Mouse (Mus musculus) lung, postnatal 10 days (tissue): ENCODE measurements around the gene Slc7a9.

Experiments used
- DNase-seq: peaks from one replicate; pipeline ENCODE4 v3.0.0; 2021

Gene Slc7a9

GRCm38 (mm10) chr7:35447996-35448846 lies at the start of gene Slc7a9:
Gene Slc7a9, plus strand, starts transcription at chr7:35448796.
- DNase-seq = no peak

GRCm38 (mm10) chr7:35401169-35401568 lies 47.4 kb upstream of the Slc7a9 start:
- no peak for DNase-seq

DNA sequence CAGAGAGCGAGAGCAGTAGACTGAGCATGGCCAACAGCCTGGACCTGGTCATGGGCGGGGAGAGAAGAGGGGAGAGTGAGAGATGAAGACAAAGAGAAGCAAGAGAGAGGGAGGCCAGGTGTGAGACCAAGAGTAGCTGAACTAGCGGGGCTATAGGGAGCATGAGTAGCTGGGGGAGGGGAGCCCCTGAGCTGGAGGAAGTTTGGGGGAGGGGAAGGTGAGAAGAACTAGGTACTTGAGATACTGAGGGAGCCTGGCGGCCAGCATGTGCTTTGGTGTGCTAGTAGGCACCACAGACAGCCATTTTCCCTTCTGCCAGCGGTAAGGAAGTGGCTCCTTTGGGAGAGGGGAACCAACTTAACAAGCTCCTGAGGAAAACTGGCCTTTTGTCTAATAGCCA lies 33.4 kb upstream of the Slc7a9 start:
- DNase-seq = no peak

- DNase-seq = no peak
Measured at GRCm38 (mm10) chr7:35415801-35416653, 32.6 kb upstream of the Slc7a9 start.

- DNase-seq = no peak
Measured at GRCm38 (mm10) chr7:35416654-35416948, 32.0 kb upstream of the Slc7a9 start.

- no peak for DNase-seq
Measured at GRCm38 (mm10) chr7:35423071-35423470, 25.5 kb upstream of the Slc7a9 start.

- DNase-seq = no peak
Measured at GRCm38 (mm10) chr7:35428146-35428545, 20.4 kb upstream of the Slc7a9 start.

DNA sequence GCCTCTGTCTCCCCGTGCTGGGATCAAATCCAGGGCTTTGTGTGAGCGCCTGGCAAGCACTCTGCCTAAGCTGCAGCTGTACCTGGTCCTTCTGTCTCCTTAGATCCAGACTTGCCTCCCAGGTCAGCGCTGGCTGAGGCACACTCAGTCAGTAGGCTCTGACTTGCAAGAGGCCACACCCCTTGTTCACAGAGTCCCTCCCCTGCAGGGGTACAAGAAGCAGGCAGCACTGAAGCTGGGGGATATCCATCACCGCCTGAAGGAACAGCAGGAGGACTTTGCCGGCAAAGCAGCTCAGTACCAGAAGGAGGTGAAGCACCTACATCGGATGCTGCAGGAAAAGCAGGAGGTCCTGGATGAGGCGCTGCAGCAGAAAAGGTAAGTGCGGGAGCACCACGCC lies 13.3 kb upstream of the Slc7a9 start:
- DNase-seq = no peak

- no peak for DNase-seq
Measured at GRCm38 (mm10) chr7:35447501-35447900, 1.1 kb upstream of the Slc7a9 start.

GRCm38 (mm10) chr7:35448867-35449266 lies 271 bp downstream of the Slc7a9 start:
- no peak for DNase-seq

GRCm38 (mm10) chr7:35456091-35456814 lies 7.7 kb downstream of the Slc7a9 start:
- no peak for DNase-seq

DNA sequence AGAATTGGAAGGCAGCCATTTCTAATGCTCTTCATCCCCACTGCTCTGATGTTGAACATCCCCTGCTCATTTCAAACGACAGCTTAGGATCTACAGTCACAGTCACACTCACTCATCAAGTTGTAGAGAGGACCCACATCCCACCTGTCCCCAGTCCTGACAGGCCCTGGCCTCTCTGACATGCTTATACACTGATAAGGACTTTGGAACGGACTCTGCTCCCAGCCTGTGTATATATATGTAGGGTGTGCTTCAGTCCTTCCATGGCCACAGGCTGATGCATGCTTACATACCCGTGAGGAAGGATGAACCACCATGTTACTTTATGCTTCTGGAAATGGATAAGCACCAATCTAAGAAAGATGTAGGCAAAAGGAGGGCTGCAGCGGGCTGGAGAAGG lies 12.4 kb downstream of the Slc7a9 start:
- no peak for DNase-seq

DNA sequence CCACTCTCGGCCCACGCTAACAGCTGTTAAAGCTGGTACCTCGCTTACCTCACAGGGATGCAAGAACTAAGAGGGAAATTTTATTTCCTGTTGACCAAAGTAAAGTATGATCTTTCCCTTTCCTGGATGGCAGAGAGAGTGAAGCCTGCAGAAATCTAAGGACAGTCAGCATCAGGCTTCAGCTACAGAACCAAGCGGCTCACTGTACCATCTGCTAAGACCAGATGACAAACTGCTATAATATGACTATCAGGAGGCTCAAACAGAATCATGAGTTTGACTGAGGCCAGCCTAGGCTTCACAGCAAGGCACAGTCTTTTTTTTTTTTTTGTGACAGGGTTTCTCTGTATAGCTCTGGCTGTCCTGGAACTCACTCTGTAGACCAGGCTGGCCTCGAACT lies 16.4 kb downstream of the Slc7a9 start:
- DNase-seq = no peak

GRCm38 (mm10) chr7:35467856-35468255 lies 19.3 kb downstream of the Slc7a9 start:
- DNase-seq = no peak

- no peak for DNase-seq
Measured at GRCm38 (mm10) chr7:35470794-35471193, 22.2 kb downstream of the Slc7a9 start.

- no peak for DNase-seq
Measured at GRCm38 (mm10) chr7:35476457-35476856, 27.9 kb downstream of the Slc7a9 start.

- no peak for DNase-seq
Measured at GRCm38 (mm10) chr7:35485126-35485525, 36.5 kb downstream of the Slc7a9 start.

DNA sequence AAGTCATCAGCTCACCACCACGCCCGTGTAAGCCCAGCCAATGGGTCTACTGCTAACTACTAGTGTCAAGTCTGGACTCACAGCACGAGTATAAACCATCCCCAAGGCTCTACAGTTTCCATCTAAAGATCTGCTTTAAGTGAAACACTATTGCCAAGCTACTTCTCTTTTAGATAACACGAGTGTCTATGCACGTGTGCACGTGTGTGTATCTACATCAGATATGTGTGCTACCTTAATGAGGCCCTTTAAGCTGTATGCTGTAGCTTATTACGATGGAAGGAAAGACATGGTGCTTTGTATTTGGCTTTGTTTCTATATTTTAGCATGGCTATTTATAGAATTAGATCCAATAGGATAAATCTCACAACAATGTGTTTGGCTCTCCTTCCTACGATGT lies 38.0 kb downstream of the Slc7a9 start:
- DNase-seq = no peak

DNA sequence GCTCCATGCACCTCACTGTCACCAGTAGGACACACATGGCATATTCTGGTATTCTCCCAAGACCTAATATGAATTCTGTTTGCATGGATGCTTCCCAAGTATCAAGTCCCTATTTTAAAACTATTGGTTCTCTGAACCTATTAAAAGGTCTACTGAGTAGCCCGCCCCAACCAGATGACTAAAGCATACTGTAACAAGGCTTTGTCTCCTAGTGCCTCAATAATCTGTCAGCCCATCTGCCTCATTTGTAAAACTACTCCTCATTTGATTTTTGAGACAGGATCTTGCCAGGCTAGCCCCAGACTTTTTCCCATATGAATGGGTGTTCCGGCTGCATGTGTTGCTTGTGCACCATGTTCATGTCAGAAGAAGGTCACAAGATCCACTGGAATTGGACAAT lies 41.6 kb downstream of the Slc7a9 start:
- DNase-seq = no peak

GRCm38 (mm10) chr7:35491005-35491404 lies 42.4 kb downstream of the Slc7a9 start:
- DNase-seq = no peak

DNA sequence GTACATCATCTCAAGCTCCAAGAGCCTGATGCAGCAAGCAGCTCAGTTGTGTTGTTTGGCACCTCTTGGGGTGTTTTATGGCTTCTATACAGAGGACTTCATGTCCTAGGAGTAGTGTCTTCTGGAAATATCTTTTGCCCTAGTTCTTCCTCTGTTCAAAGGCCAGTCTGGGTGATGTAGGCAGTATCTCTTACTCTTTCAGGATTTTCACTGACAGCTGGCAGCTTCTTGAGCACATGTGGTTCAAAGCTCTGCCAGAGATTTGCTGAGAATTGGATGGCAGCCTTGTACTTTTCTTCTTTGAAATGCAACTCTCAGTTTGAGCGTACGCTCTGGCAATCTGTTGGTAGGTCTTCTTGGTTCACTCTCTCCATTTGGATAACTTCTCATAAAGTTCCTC lies 48.9 kb downstream of the Slc7a9 start:
- no peak for DNase-seq

- peak; percentile 16 for DNase-seq
Measured at GRCm38 (mm10) chr7:35501995-35502394, 53.4 kb downstream of the Slc7a9 start.
